Mouse (Mus musculus) kidney, embryonic 14.5 days (tissue): Measurements from ENCODE around the gene Ntf3. TPM values are rescaled to one million over a fixed set of nuclear protein-coding genes. Genes with fewer than 3 reads are reported as not detected.

ENCODE experiments used
- ATAC-seq: fragments of 200-750 bp; cut with Nextera tagmentation; 2 replicates; pipeline ENCODE4 v1.8.0; 2017; ENCODE audit warnings: moderate number of reproducible peaks, mild to moderate bottlenecking, moderate TSS enrichment, moderate library complexity; ENCODE audit not compliant: low FRiP score, low TSS enrichment
- H3K27ac ChIP-seq: fragments of 300-500 bp; sonication (generic); 2 replicates; pipeline ENCODE4 v1.5.1; 2014; ENCODE audit warnings: low read depth, mild to moderate bottlenecking, low read length, moderate library complexity, mixed read lengths
- H3K27me3 ChIP-seq: fragments of 300-500 bp; sonication (generic); 2 replicates; pipeline ENCODE4 v1.6.1; 2014; ENCODE audit warnings: mild to moderate bottlenecking, low read length; ENCODE audit not compliant: control insufficient read depth, insufficient read depth
- H3K36me3 ChIP-seq: fragments of 300-500 bp; sonication (generic); 2 replicates; pipeline ENCODE4 v1.6.1; 2014; ENCODE audit warnings: low read length, mixed read lengths; ENCODE audit not compliant: control insufficient read depth, insufficient read depth
- H3K4me1 ChIP-seq: fragments of 300-500 bp; sonication (generic); 2 replicates; pipeline ENCODE4 v1.6.1; 2014; ENCODE audit warnings: low read length, mixed read lengths; ENCODE audit not compliant: control insufficient read depth, insufficient read depth
- H3K4me2 ChIP-seq: fragments of 300-500 bp; sonication (generic); replicated peaks from 2 replicates; pipeline ENCODE4 v1.6.1; 2014; ENCODE audit warnings: low read depth, mild to moderate bottlenecking, low read length
- H3K4me3 ChIP-seq: fragments of 300-500 bp; sonication (generic); 2 replicates; pipeline ENCODE4 v1.5.1; 2014; ENCODE audit warnings: mild to moderate bottlenecking, low read length
- H3K9ac ChIP-seq: fragments of 300-500 bp; sonication (generic); 2 replicates; pipeline ENCODE4 v1.6.1; 2014; ENCODE audit warnings: low read depth, mild to moderate bottlenecking, low read length, moderate library complexity
- H3K9me3 ChIP-seq: fragments of 300-500 bp; sonication (generic); 2 replicates; pipeline ENCODE4 v1.6.1; 2016; ENCODE audit warnings: low read length; ENCODE audit not compliant: control insufficient read depth
- WGBS: fragments of 180-500 bp; shearing (Covaris S2); extraction: QIAGEN DNeasy Blood & Tissue Kit; methylation state at CpG from one replicate; pipeline ENCODE4 v1.1.7; 2014; 5-methylcytosine and 5-hydroxymethylcytosine counted together
- polyA plus RNA-seq: library from polyadenylated mRNA; unstranded; fragments of >200 nt; fragmentation: Nextera tagmentation; extraction: Ambion mirVana; gene quantifications from 2 replicates; pipeline ENCODE4 v1.2.1, GENCODE M21; 2014

Gene Ntf3
- polyA plus RNA-seq, 1 experiment from 2014 or later = 20.7 TPM

- Histone ChIP-seq H3K4me2 (no peak overlapping the region), H3K27ac (no peak overlapping the region), H3K9ac (no peak overlapping the region), H3K4me3 (no peak overlapping the region), H3K27me3 (no peaks in the 10 kb centered on the region), H3K9me3 (no peaks in the 10 kb centered on the region), H3K36me3 (no peaks in the 10 kb centered on the region), H3K4me1 (no peaks in the 10 kb centered on the region; the same call in 1 of the 2 replicates)
- 72% methylated on average over 1 of the region's 1 CpGs for WGBS
- no peak for ATAC-seq
Observed at GRCm38 (mm10) chr6:126186116-126186515, 19.4 kb upstream of the Ntf3 start.

- no peak for ATAC-seq
- Histone ChIP-seq H3K9ac (no peak overlapping the region), H3K27ac (no peak overlapping the region), H3K9me3 (no peaks in the 10 kb centered on the region), H3K27me3 (no peaks in the 10 kb centered on the region), H3K36me3 (no peaks in the 10 kb centered on the region), H3K4me3 (no peak overlapping the region), H3K4me1 (no peaks in the 10 kb centered on the region), H3K4me2 (no peak overlapping the region)
- WGBS = 62% methylated on average over 1 of the region's 1 CpGs
Observed at GRCm38 (mm10) chr6:126172071-126172470, 5.4 kb upstream of the Ntf3 start.

- H3K27ac ChIP-seq = no peak overlapping the region
- H3K36me3 ChIP-seq = no peaks in the 10 kb centered on the region
- H3K4me3 ChIP-seq = no peak overlapping the region
- no peaks in the 10 kb centered on the region for H3K9me3 ChIP-seq
- no peak overlapping the region for H3K4me2 ChIP-seq
- H3K27me3 ChIP-seq = no peaks in the 10 kb centered on the region
- 83% methylated on average over 4 of the region's 4 CpGs for WGBS
- H3K4me1 ChIP-seq = peaks cover 9% of the 10 kb centered on the region; the same call in 1 of the 2 replicates
- H3K9ac ChIP-seq = no peak overlapping the region
- no peak for ATAC-seq
Observed at GRCm38 (mm10) chr6:126170772-126171171, 4.1 kb upstream of the Ntf3 start.

GRCm38 (mm10) chr6:126167731-126168130, 1.0 kb upstream of the Ntf3 start:
- no peak overlapping the region for H3K9ac ChIP-seq
- no peaks in the 10 kb centered on the region for H3K27me3 ChIP-seq
- H3K36me3 ChIP-seq = no peaks in the 10 kb centered on the region
- H3K27ac ChIP-seq = no peak overlapping the region
- H3K4me3 ChIP-seq = no peak overlapping the region
- no peak for ATAC-seq
- H3K4me2 ChIP-seq = no peak overlapping the region
- peaks cover 9% of the 10 kb centered on the region; the same call in 1 of the 2 replicates for H3K4me1 ChIP-seq
- WGBS = 18% methylated on average over 3 of the region's 3 CpGs
- no peaks in the 10 kb centered on the region for H3K9me3 ChIP-seq

GRCm38 (mm10) chr6:126167208-126167590, 489 bp upstream of the Ntf3 start:
- 7% methylated on average over 6 of the region's 6 CpGs for WGBS
- H3K4me1 ChIP-seq = peaks cover 12% of the 10 kb centered on the region; the same call in 1 of the 2 replicates
- ATAC-seq = no peak
- H3K36me3 ChIP-seq = no peaks in the 10 kb centered on the region
- H3K9me3 ChIP-seq = no peaks in the 10 kb centered on the region
- peak overlapping the region; percentile 49 for H3K9ac ChIP-seq
- peak overlapping the region; percentile 86 for H3K4me2 ChIP-seq
- H3K27ac ChIP-seq = peak overlapping the region; percentile 68; the same call in 1 of the 2 replicates
- peak overlapping the region; percentile 54 for H3K4me3 ChIP-seq
- no peaks in the 10 kb centered on the region for H3K27me3 ChIP-seq

- Histone ChIP-seq H3K9me3 (no peaks in the 10 kb centered on the region), H3K4me2 (peak overlapping the region; percentile 86), H3K4me1 (peaks cover 25% of the 10 kb centered on the region; the same call in 1 of the 2 replicates), H3K4me3 (peak overlapping the region; percentile 54), H3K36me3 (no peaks in the 10 kb centered on the region), H3K27me3 (no peaks in the 10 kb centered on the region), H3K27ac (0 out of 2 replicates have a peak overlapping the region, but pooled peaks have one; percentile 8), H3K9ac (peak overlapping the region; percentile 49; the same call in 1 of the 2 replicates)
- WGBS = 4% methylated on average over 17 of the region's 17 CpGs
- no peak for ATAC-seq
Observed at GRCm38 (mm10) chr6:126165591-126166155, 1.0 kb downstream of the Ntf3 start.

GRCm38 (mm10) chr6:126164781-126165180, 1.9 kb downstream of the Ntf3 start:
- peaks cover 33% of the 10 kb centered on the region for H3K4me1 ChIP-seq
- H3K4me3 ChIP-seq = peak overlapping the region; percentile 54
- no peaks in the 10 kb centered on the region for H3K36me3 ChIP-seq
- H3K27ac ChIP-seq = peak overlapping the region; percentile 37; the same call in 1 of the 2 replicates
- peak overlapping the region; percentile 86 for H3K4me2 ChIP-seq
- no peaks in the 10 kb centered on the region for H3K27me3 ChIP-seq
- peak; percentile 45; the same call in 1 of the 2 replicates for ATAC-seq
- no peaks in the 10 kb centered on the region for H3K9me3 ChIP-seq
- H3K9ac ChIP-seq = peak overlapping the region; percentile 61
- 0% methylated on average over 27 of the region's 27 CpGs for WGBS

- peak overlapping the region; percentile 68 for H3K27ac ChIP-seq
- H3K36me3 ChIP-seq = no peaks in the 10 kb centered on the region
- peak overlapping the region; percentile 61 for H3K9ac ChIP-seq
- no peaks in the 10 kb centered on the region for H3K9me3 ChIP-seq
- peaks cover 39% of the 10 kb centered on the region for H3K4me1 ChIP-seq
- peak overlapping the region; percentile 86 for H3K4me2 ChIP-seq
- ATAC-seq = peak; percentile 12; the same call in 1 of the 2 replicates
- WGBS = 1% methylated on average over 41 of the region's 41 CpGs
- H3K27me3 ChIP-seq = no peaks in the 10 kb centered on the region
- peak overlapping the region; percentile 54 for H3K4me3 ChIP-seq
Observed at GRCm38 (mm10) chr6:126163861-126164755, 2.6 kb downstream of the Ntf3 start.

GRCm38 (mm10) chr6:126163181-126163621, 3.5 kb downstream of the Ntf3 start:
- H3K27ac ChIP-seq = peak overlapping the region; percentile 68
- H3K4me3 ChIP-seq = peak overlapping the region; percentile 54
- under 1% methylated on average over 25 of the region's 25 CpGs for WGBS
- peaks cover 40% of the 10 kb centered on the region for H3K4me1 ChIP-seq
- H3K4me2 ChIP-seq = peak overlapping the region; percentile 86
- peak; percentile 53 for ATAC-seq
- peak overlapping the region; percentile 61 for H3K9ac ChIP-seq
- no peaks in the 10 kb centered on the region for H3K36me3 ChIP-seq
- H3K27me3 ChIP-seq = no peaks in the 10 kb centered on the region
- H3K9me3 ChIP-seq = no peaks in the 10 kb centered on the region
